Mouse (Mus musculus): ENCODE measurements around the gene Dapl1. TPM values are rescaled to one million over a fixed set of nuclear protein-coding genes. Genes with fewer than 3 reads are reported as not detected.

Dapl1 gene
- total RNA-seq (2021): not detected

- no peak for DNase-seq
- intact Hi-C loops (cut with DNase I): no loop called here
Observed at GRCm38 (mm10) chr2:59484438-59484837, at the start of gene Dapl1. TSS of gene Dapl1 (plus strand) at chr2:59484653.

GRCm38 (mm10) chr2:59434820-59435219 lies 49.6 kb upstream of the Dapl1 start:
- DNase-seq: no peak
- intact Hi-C loops (cut with DNase I): loop anchor here (5.0 to 10.0 kb wide), 3 partner anchors 218 to 960 kb away; partner anchors contain the start of gene Gm17409

- peak; percentile 73 to 75 for DNase-seq
- intact Hi-C loops (cut with DNase I): loop anchor here (1.0 to 10.0 kb wide), 6 partner anchors 37 to 963 kb away; partner anchors contain the start of genes Ccdc148, Gm17409 and Pkp4
Observed at GRCm38 (mm10) chr2:59437684-59438393, 46.6 kb upstream of the Dapl1 start.

GRCm38 (mm10) chr2:59438479-59438935 lies 45.9 kb upstream of the Dapl1 start:
- intact Hi-C loops (cut with DNase I): loop anchor here (1.0 to 10.0 kb wide), 6 partner anchors 38 to 964 kb away; partner anchors contain the start of genes Ccdc148, Gm17409 and Pkp4
- DNase-seq: peak; percentile 59 to 77

DNA sequence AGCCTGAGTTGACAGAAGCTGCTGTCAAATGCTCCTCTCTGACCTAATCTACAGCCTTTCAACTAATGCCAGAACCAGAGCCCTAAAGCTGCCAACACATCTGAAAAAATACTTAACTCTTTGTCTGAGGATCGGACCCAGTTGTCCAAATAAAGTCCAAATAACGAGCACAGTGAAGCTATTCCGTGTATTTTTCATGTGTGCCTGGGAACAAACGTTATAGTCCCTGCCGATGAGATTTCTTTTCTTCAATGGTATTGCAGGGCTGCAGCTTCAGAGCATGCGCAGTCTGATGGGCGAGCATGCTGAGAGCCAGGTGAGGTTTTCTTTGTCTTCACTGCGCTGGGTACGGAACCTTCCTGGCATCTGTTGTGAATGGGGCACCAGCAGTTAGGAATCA lies 44.6 kb upstream of the Dapl1 start:
- intact Hi-C loops (cut with DNase I): loop anchor here (1.0 to 10.0 kb wide), 7 partner anchors 39 to 965 kb away; partner anchors contain the start of genes Ccdc148, Gm17409 and Pkp4

GRCm38 (mm10) chr2:59440481-59440880 lies 44.0 kb upstream of the Dapl1 start:
- DNase-seq: peak; percentile 56 to 79
- intact Hi-C loops (cut with DNase I): loop anchor here (1.0 kb wide), 1 partner anchor 703 kb away; no protein-coding TSS in a partner anchor

More for the DNA sequence above, 44.6 kb upstream of the Dapl1 start:
- DNase-seq: no peak

GRCm38 (mm10) chr2:59441681-59442080 lies 42.8 kb upstream of the Dapl1 start:
- intact Hi-C loops (cut with DNase I): no loop called here

GRCm38 (mm10) chr2:59446671-59447070 lies 37.8 kb upstream of the Dapl1 start:
- intact Hi-C loops (cut with DNase I): no loop called here
- no peak for DNase-seq

More at GRCm38 (mm10) chr2:59441681-59442080, 42.8 kb upstream of the Dapl1 start:
- no peak for DNase-seq

GRCm38 (mm10) chr2:59447712-59448111 lies 36.7 kb upstream of the Dapl1 start:
- DNase-seq: no peak
- intact Hi-C loops (cut with DNase I): no loop called here

GRCm38 (mm10) chr2:59448516-59448915 lies 35.9 kb upstream of the Dapl1 start:
- intact Hi-C loops (cut with DNase I): no loop called here
- DNase-seq: no peak

GRCm38 (mm10) chr2:59448921-59449320 lies 35.5 kb upstream of the Dapl1 start:
- intact Hi-C loops (cut with DNase I): no loop called here
- DNase-seq: no peak

GRCm38 (mm10) chr2:59451675-59452074 lies 32.8 kb upstream of the Dapl1 start:
- no peak for DNase-seq
- intact Hi-C loops (cut with DNase I): no loop called here

DNA sequence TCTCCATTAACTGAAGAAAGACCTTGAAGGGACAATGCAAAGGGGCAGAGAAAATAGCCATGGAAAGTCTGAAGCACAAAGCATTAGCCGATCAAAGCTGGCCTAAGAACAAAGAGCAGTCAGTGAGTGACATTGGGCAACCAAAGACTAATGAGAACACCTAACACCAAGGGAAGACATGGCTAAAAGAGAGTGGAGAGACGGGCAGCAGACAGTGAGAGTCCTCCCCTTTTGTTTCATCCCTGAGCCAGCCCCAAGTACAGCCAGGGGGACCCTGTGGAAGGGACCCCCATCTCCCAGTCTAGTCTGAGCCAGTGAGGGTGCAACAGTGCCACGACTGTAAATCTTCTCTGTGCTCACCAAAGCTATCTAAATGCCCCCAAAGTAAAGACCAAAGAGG lies 32.4 kb upstream of the Dapl1 start:
- no peak for DNase-seq
- intact Hi-C loops (cut with DNase I): no loop called here

- DNase-seq: no peak
- intact Hi-C loops (cut with DNase I): no loop called here
Observed at GRCm38 (mm10) chr2:59462086-59462485, 22.4 kb upstream of the Dapl1 start.

GRCm38 (mm10) chr2:59463428-59464182 lies 20.8 kb upstream of the Dapl1 start:
- intact Hi-C loops (cut with DNase I): no loop called here
- no peak for DNase-seq

- no peak for DNase-seq
- intact Hi-C loops (cut with DNase I): no loop called here
Observed at GRCm38 (mm10) chr2:59465671-59466070, 18.8 kb upstream of the Dapl1 start.

DNA sequence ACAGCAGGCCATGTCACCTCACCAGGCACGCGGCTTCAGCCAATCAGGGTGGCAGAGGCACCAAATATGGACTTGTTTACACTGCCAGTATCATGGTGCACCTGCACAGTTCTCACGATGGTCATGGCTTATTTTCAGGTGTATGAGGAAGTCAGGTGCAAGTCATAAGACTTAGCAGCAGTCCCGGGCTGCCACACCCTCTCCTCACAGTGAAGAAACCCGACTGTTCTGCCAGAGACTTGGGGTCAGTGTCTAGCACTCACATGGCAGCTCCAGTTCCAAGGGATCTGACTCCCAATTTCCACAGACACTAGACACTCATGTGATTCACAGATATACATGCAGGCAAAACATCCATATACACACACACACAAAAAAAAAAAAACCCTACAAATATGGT lies 18.1 kb upstream of the Dapl1 start:
- intact Hi-C loops (cut with DNase I): no loop called here
- no peak for DNase-seq

GRCm38 (mm10) chr2:59467085-59467484 lies 17.4 kb upstream of the Dapl1 start:
- no peak for DNase-seq
- intact Hi-C loops (cut with DNase I): no loop called here

- no peak for DNase-seq
- intact Hi-C loops (cut with DNase I): no loop called here
Observed at GRCm38 (mm10) chr2:59467976-59468375, 16.5 kb upstream of the Dapl1 start.

DNA sequence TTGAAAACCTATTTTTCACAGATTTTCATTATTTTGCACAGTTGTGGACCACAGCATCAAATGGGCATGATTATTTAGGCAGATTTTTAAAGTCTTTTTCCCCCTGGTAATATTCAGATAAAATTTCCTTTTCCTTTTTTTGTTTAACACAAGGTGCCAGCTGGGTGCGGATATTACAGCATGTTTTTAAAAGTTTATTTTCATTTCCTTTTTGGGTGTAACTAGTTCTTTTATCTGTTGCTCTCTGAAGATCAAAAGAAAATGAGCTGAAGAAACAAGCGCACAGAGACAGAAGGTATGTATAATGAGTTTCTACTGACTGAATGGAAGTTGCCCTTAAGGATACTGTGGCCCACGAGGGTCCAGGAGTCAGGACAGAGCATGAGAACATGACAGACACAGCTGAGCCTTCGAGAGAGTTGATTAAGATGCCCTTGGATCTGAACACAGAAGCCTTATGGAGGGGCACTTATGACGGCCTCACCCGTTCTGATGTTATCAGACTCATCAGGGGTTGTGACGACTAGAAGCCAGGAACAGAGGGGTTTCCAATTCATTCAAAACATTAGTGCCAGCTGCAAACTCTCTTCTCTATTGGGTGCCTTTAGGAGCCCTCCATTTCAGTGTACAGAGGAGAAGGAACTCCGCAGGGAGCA lies 14.7 kb upstream of the Dapl1 start:
- DNase-seq: no peak
- intact Hi-C loops (cut with DNase I): no loop called here

Measured in heart, postnatal 36 days (tissue).